Mouse (Mus musculus): Measurements from ENCODE around the gene Ttc39a.

GRCm38 (mm10) chr4:109439101-109439500 is 32.7 kb downstream of the Ttc39a start:
- TF ChIP-seq CHD2 (IDR thresholded peaks at IDR 0.05; ENCODE audit: low read length) (no peak), RCOR1 (conservative IDR thresholded peaks at IDR 0.05; ENCODE audit: low read depth, low read length) (no peak), POLR2A (IDR thresholded peaks at IDR 0.05; ENCODE audit: low read depth, low read length) (no peak), CTCF (conservative IDR thresholded peaks at IDR 0.05 in 1 of 2, IDR thresholded peaks at IDR 0.05 in 1 of 2; ENCODE audit: low read depth in 2 of 2, low read length in 2 of 2) (peak in 1 of 2 experiments; percentile 32; a peak in 2 of 4 replicates), SIN3A (IDR thresholded peaks at IDR 0.05; ENCODE audit: low read length) (no peak), MAZ (IDR thresholded peaks at IDR 0.05; ENCODE audit: low read depth, low read length) (no peak), MXI1 (IDR thresholded peaks at IDR 0.05; ENCODE audit: low read depth, low read length) (no peak), RAD21 (IDR thresholded peaks at IDR 0.05; ENCODE audit: low read depth, low read length) (no peak), EP300 (IDR thresholded peaks at IDR 0.05; ENCODE audit: low read length) (no peak), NELFE (IDR thresholded peaks at IDR 0.05; ENCODE audit: low read depth, low read length) (no peak), JUND (conservative IDR thresholded peaks at IDR 0.05; ENCODE audit: low read depth, low read length) (no peak), USF1 (IDR thresholded peaks at IDR 0.05; ENCODE audit: low read depth, low read length) (no peak), TCF12 (IDR thresholded peaks at IDR 0.05; ENCODE audit: low read depth, low read length) (no peak)

Data from CH12.LX (cell line).